Mouse (Mus musculus) CH12.LX (cell line): ENCODE data around the gene Mthfd2l. TPM values are rescaled to one million over a fixed set of nuclear protein-coding genes. Genes with fewer than 3 reads are reported as not detected.
A peak's percentile ranks its signal among the peaks of the same experiment; 100 is the strongest.

ENCODE experiments used
- DNase-seq: peaks from one replicate; pipeline ENCODE4 v3.0.0-alpha.2; 2013; ENCODE audit errors: extremely low read depth
- H3K27ac ChIP-seq: 2 replicates; pipeline ENCODE4 v1.5.1; 2012; ENCODE audit warnings: low read depth, mild to moderate bottlenecking, control low read depth, moderate library complexity; ENCODE audit not compliant: insufficient read depth
- H3K27me3 ChIP-seq: replicated peaks from 2 replicates; pipeline ENCODE3; 2012; ENCODE audit warnings: inconsistent platforms
- H3K36me3 ChIP-seq, 2 experiments: replicated peaks in 1 of 2; 2 replicates each; pipeline versions ENCODE3 to v1.6.1; 2012; ENCODE audit warnings: inconsistent platforms in 1 of 2, low read length in 1 of 2, mild to moderate bottlenecking in 1 of 2, mixed read lengths in 1 of 2, moderate library complexity in 1 of 2; ENCODE audit not compliant: control insufficient read depth in 1 of 2, insufficient read depth in 1 of 2
- H3K4me1 ChIP-seq, 2 experiments: 2 replicates each; pipeline ENCODE4 v1.6.1; 2012; ENCODE audit warnings: inconsistent platforms in 1 of 2, moderate library complexity in 1 of 2; ENCODE audit not compliant: insufficient read depth in 2 of 2, control insufficient read depth in 1 of 2
- H3K4me2 ChIP-seq: 2 replicates; pipeline ENCODE4 v1.6.1; 2012; ENCODE audit warnings: low read depth, mild to moderate bottlenecking, control low read depth; ENCODE audit not compliant: poor library complexity, insufficient read depth, severe bottlenecking
- H3K4me3 ChIP-seq, 3 experiments: fragments of 150-350 bp in 1 of 3; sonication (generic) in 1 of 3; replicated peaks in 1 of 3; 2 replicates each; pipeline versions ENCODE3 to v1.5.1; 2011 to 2012; ENCODE audit warnings: low read depth in 2 of 3, low read length in 2 of 3, mild to moderate bottlenecking in 2 of 3, moderate library complexity in 2 of 3, control low read depth in 1 of 3, improper control_type of control experiment in 1 of 3, inconsistent platforms in 1 of 3, mixed read lengths in 1 of 3; ENCODE audit not compliant: poor library complexity in 1 of 3
- H3K79me2 ChIP-seq: replicated peaks from 2 replicates; pipeline ENCODE4 v1.6.1; 2012; ENCODE audit warnings: mild to moderate bottlenecking, moderate library complexity; ENCODE audit not compliant: control insufficient read depth, poor library complexity, insufficient read depth, severe bottlenecking; ENCODE audit errors: extremely low read depth
- H3K9ac ChIP-seq: 2 replicates; pipeline ENCODE4 v1.6.1; 2012; ENCODE audit warnings: low read depth, mild to moderate bottlenecking, control low read depth, moderate library complexity; ENCODE audit not compliant: insufficient read depth
- H3K9me3 ChIP-seq: replicated peaks from 2 replicates; pipeline ENCODE3; 2012; ENCODE audit warnings: low read length, inconsistent platforms, mixed read lengths
- BHLHE40 ChIP-seq: IDR thresholded peaks from 2 replicates; pipeline ENCODE4 v1.6.1; 2011; ENCODE audit warnings: mild to moderate bottlenecking, low read depth, low read length, improper control_type of control experiment
- CHD1 ChIP-seq: IDR thresholded peaks from 2 replicates; pipeline ENCODE4 v1.6.1; 2012; ENCODE audit warnings: low read depth, low read length, improper control_type of control experiment, inconsistent platforms
- CHD2 ChIP-seq: IDR thresholded peaks from 2 replicates; pipeline ENCODE4 v1.6.1; 2011; ENCODE audit warnings: low read length, improper control_type of control experiment
- CTCF ChIP-seq, 2 experiments: IDR thresholded peaks in 1 of 2; conservative IDR thresholded peaks in 1 of 2; 2 replicates each; pipeline ENCODE4 v1.5.1; 2011 to 2012; ENCODE audit warnings: low read depth in 2 of 2, low read length in 2 of 2, improper control_type of control experiment in 1 of 2, inconsistent platforms in 1 of 2, mild to moderate bottlenecking in 1 of 2, moderate library complexity in 1 of 2
- E2F4 ChIP-seq: IDR thresholded peaks from 2 replicates; pipeline ENCODE4 v1.6.1; 2011; ENCODE audit warnings: low read depth, low read length, improper control_type of control experiment; ENCODE audit not compliant: insufficient replicate concordance
- EP300 ChIP-seq: IDR thresholded peaks from 2 replicates; pipeline ENCODE4 v1.6.1; 2011; ENCODE audit warnings: low read length, improper control_type of control experiment
- ETS1 ChIP-seq: conservative IDR thresholded peaks from 2 replicates; pipeline ENCODE4 v1.6.1; 2012; ENCODE audit warnings: low read depth, mild to moderate bottlenecking, inconsistent platforms, low read length, improper control_type of control experiment, moderate library complexity
- JUN ChIP-seq: IDR thresholded peaks from 2 replicates; pipeline ENCODE4 v1.6.1; 2011; ENCODE audit warnings: low read depth, mild to moderate bottlenecking, low read length, improper control_type of control experiment, moderate library complexity; ENCODE audit not compliant: insufficient read depth
- MAX ChIP-seq: IDR thresholded peaks from 2 replicates; pipeline ENCODE4 v1.6.1; 2011; ENCODE audit warnings: low read length, improper control_type of control experiment
- MEF2A ChIP-seq: IDR thresholded peaks from 2 replicates; pipeline ENCODE4 v1.6.1; 2014; ENCODE audit warnings: low read depth, mild to moderate bottlenecking, inconsistent platforms, low read length, improper control_type of control experiment, borderline replicate concordance
- MXI1 ChIP-seq: IDR thresholded peaks from 2 replicates; pipeline ENCODE4 v1.6.1; 2011; ENCODE audit warnings: mild to moderate bottlenecking, low read depth, low read length, improper control_type of control experiment
- MYC ChIP-seq: IDR thresholded peaks from 2 replicates; pipeline ENCODE4 v1.6.1; 2011; ENCODE audit warnings: low read depth, mild to moderate bottlenecking, improper control_type of control experiment, low read length
- NRF1 ChIP-seq: IDR thresholded peaks from 2 replicates; pipeline ENCODE4 v1.6.1; 2014; ENCODE audit warnings: low read depth, mild to moderate bottlenecking, inconsistent platforms, low read length, improper control_type of control experiment, moderate library complexity
- PAX5 ChIP-seq: IDR thresholded peaks from 2 replicates; pipeline ENCODE4 v1.6.1; 2012; ENCODE audit warnings: low read length, inconsistent platforms, mixed read lengths
- POLR2AphosphoS2 ChIP-seq: IDR thresholded peaks from 2 replicates; pipeline ENCODE4 v1.6.1; 2011; ENCODE audit warnings: low read depth, low read length, improper control_type of control experiment
- RCOR1 ChIP-seq: conservative IDR thresholded peaks from 2 replicates; pipeline ENCODE4 v1.6.1; 2012; ENCODE audit warnings: low read depth, mild to moderate bottlenecking, inconsistent platforms, low read length, improper control_type of control experiment
- SMC3 ChIP-seq: IDR thresholded peaks from 2 replicates; pipeline ENCODE4 v1.6.1; 2011; ENCODE audit warnings: low read depth, low read length, improper control_type of control experiment
- UBTF ChIP-seq: IDR thresholded peaks from 2 replicates; pipeline ENCODE4 v1.6.1; 2012; ENCODE audit warnings: low read depth, mild to moderate bottlenecking, inconsistent platforms, low read length, improper control_type of control experiment, moderate library complexity
- USF1 ChIP-seq: IDR thresholded peaks from 2 replicates; pipeline ENCODE4 v1.6.1; 2014; ENCODE audit warnings: low read depth, mild to moderate bottlenecking, inconsistent platforms, low read length, improper control_type of control experiment
- ZKSCAN1 ChIP-seq: IDR thresholded peaks from 2 replicates; pipeline ENCODE4 v1.6.1; 2012; ENCODE audit warnings: low read depth, inconsistent platforms, low read length, improper control_type of control experiment, borderline replicate concordance
- dilution Hi-C: fragments of 300-500 bp; cut with MboI; formaldehyde crosslinking; loops from 2 replicates; pipeline ENCODE4 v1.14.3; 2020; ENCODE audit warnings: low sequenced_read_pairs; ENCODE audit not compliant: extremely low pct_unique_long_range_greater_than_20kb, extremely low pct_ligation_motif_present
- in situ Hi-C: fragments of 300-500 bp; cut with MboI; formaldehyde crosslinking; loops from 3 replicates; pipeline ENCODE4 v1.14.3; 2019; ENCODE audit warnings: low sequenced_read_pairs, low pct_ligation_motif_present, low pct_unique_long_range_greater_than_20kb, mixed read lengths
- polyA plus RNA-seq: library from polyadenylated mRNA; unstranded; fragments of >175 nt; gene quantifications from 2 replicates; pipeline ENCODE4 v1.2.1, GENCODE M21; 2012; ENCODE audit warnings: low read depth; ENCODE audit not compliant: insufficient read length
- total RNA-seq, 2 experiments: library from RNA; depleted of rRNA; stranded (reverse); fragments of 300-350 nt in 1 of 2; fragments of >200 nt in 1 of 2; gene quantifications; 2 replicates each; pipeline ENCODE4 v1.2.3; 2012 to 2014

Mthfd2l gene
- total and polyA plus RNA-seq, 3 experiments, result 1.2 to 5.5 (median 3.7) TPM

GRCm38 (mm10) chr5:90888661-90889060 is 42.3 kb upstream of the Mthfd2l start:
- Histone ChIP-seq H3K9ac (no peak overlapping the region), H3K9me3 (no peaks in the 10 kb centered on the region), H3K4me2 (no peak overlapping the region), H3K79me2 (no peaks in the 10 kb centered on the region), H3K27me3 (no peaks in the 10 kb centered on the region), H3K36me3 (no peaks in the 10 kb centered on the region), H3K4me1 (peaks cover 0 to 3% of the 10 kb centered on the region in 2 experiments; a peak in 1 of 4 replicates)
- DNase-seq, result no peak
- in situ Hi-C loops (no loop called here), dilution Hi-C loops (no loop called here)
- TF ChIP-seq MXI1 (no peak), MAX (no peak), ZKSCAN1 (no peak), USF1 (no peak), CHD1 (no peak), UBTF (no peak), CTCF (conservative IDR thresholded peaks at IDR 0.05 in 1 of 2, IDR thresholded peaks at IDR 0.05 in 1 of 2; ENCODE audit: low read depth in 2 of 2, low read length in 2 of 2) (no peak)
- TF ChIP-seq, all 38 proteins: peak for 0
- Histone ChIP-seq H3K4me3 (no peak overlapping the region), H3K27ac (no peak overlapping the region)

GRCm38 (mm10) chr5:90890519-90891463 is 40.1 kb upstream of the Mthfd2l start, which contains the start of gene Cxcl1:
TSS of gene Cxcl1 (plus strand) at chr5:90891241.
- Histone ChIP-seq H3K4me2 (no peak within 1 kb of the TSS), H3K36me3 (no peaks in the 10 kb centered on the region), H3K79me2 (no peaks in the 10 kb centered on the region), H3K4me3 (no peak within 1 kb of the TSS), H3K9ac (no peak within 1 kb of the TSS), H3K4me1 (peaks cover 0 to 3% of the 10 kb centered on the region in 2 experiments; a peak in 1 of 4 replicates), H3K27me3 (no peaks in the 10 kb centered on the region), H3K9me3 (no peaks in the 10 kb centered on the region), H3K27ac (no peak within 1 kb of the TSS)
- dilution Hi-C loops (no loop called here), in situ Hi-C loops (no loop called here)
- TF ChIP-seq NRF1 (no peak), ETS1 (no peak), BHLHE40 (0 out of 2 replicates have a peak, but pooled peaks have one; percentile 6), PAX5 (no peak)
- no peak for DNase-seq

- TF ChIP-seq E2F4, result no peak
- no peak for TF ChIP-seq ETS1
- no peak for TF ChIP-seq CHD2
- no peak for TF ChIP-seq EP300
- TF ChIP-seq POLR2AphosphoS2, result no peak
- no peak for TF ChIP-seq SMC3
- TF ChIP-seq JUN, result no peak
- TF ChIP-seq MYC, result no peak
- TF ChIP-seq MXI1, result no peak
- TF ChIP-seq RCOR1, result no peak
- TF ChIP-seq MEF2A, result no peak
- no peak overlapping the region for H3K27ac ChIP-seq
- no peaks in the 10 kb centered on the region for H3K36me3 ChIP-seq
- no peak for DNase-seq
- no peak overlapping the region for H3K9ac ChIP-seq
- H3K4me3 ChIP-seq, result no peak overlapping the region
- peaks cover 0 to 3% of the 10 kb centered on the region in 2 experiments; a peak in 1 of 4 replicates for H3K4me1 ChIP-seq
- in situ Hi-C loops, result no loop called here
- dilution Hi-C loops, result no loop called here
- no peaks in the 10 kb centered on the region for H3K27me3 ChIP-seq
- no peak overlapping the region for H3K4me2 ChIP-seq
- no peaks in the 10 kb centered on the region for H3K9me3 ChIP-seq
- H3K79me2 ChIP-seq, result no peaks in the 10 kb centered on the region
Measured at GRCm38 (mm10) chr5:90891464-90891813, 39.5 kb upstream of the Mthfd2l start.
